Mouse (Mus musculus) kidney, embryonic 16.5 days (tissue): ENCODE data around the gene Shisa7. TPM values are rescaled to one million over a fixed set of nuclear protein-coding genes. Genes with fewer than 3 reads are reported as not detected.
A peak's percentile ranks its signal among the peaks of the same experiment; 100 is the strongest.
"Not testable (repeated sequence)": the region's sequence is repeated elsewhere in the genome, so short reads cannot be mapped to it uniquely, and the experiment has no call there.

Source experiments
- ATAC-seq: fragments of 200-750 bp; cut with Nextera tagmentation; 2 replicates; pipeline ENCODE4 v1.8.0; 2017; ENCODE audit warnings: moderate TSS enrichment; ENCODE audit not compliant: low FRiP score, low TSS enrichment
- H3K27ac ChIP-seq: fragments of 300-500 bp; sonication (generic); 2 replicates; pipeline ENCODE4 v1.5.1; 2014; ENCODE audit warnings: low read length
- H3K27me3 ChIP-seq: fragments of 300-500 bp; sonication (generic); 2 replicates; pipeline ENCODE4 v1.6.1; 2014; ENCODE audit warnings: low read length, control low read depth, mixed read lengths; ENCODE audit not compliant: insufficient read depth
- H3K36me3 ChIP-seq: fragments of 300-500 bp; sonication (generic); 2 replicates; pipeline ENCODE4 v1.6.1; 2014; ENCODE audit warnings: low read length, control low read depth, mixed read lengths; ENCODE audit not compliant: insufficient read depth
- H3K4me1 ChIP-seq: fragments of 300-500 bp; sonication (generic); 2 replicates; pipeline ENCODE4 v1.6.1; 2014; ENCODE audit warnings: low read length, control low read depth, mixed read lengths; ENCODE audit not compliant: insufficient read depth
- H3K4me2 ChIP-seq: fragments of 300-500 bp; sonication (generic); replicated peaks from 2 replicates; pipeline ENCODE4 v1.6.1; 2014; ENCODE audit warnings: low read depth, low read length
- H3K4me3 ChIP-seq: fragments of 300-500 bp; sonication (generic); 2 replicates; pipeline ENCODE4 v1.5.1; 2014; ENCODE audit warnings: mild to moderate bottlenecking, low read length
- H3K9ac ChIP-seq: fragments of 300-500 bp; sonication (generic); replicated peaks from 2 replicates; pipeline ENCODE4 v1.6.1; 2014; ENCODE audit warnings: low read length
- H3K9me3 ChIP-seq: fragments of 300-500 bp; sonication (generic); 2 replicates; pipeline ENCODE4 v1.6.1; 2016; ENCODE audit warnings: low read length, control low read depth
- WGBS: fragments of 180-500 bp; shearing (Covaris S2); extraction: QIAGEN DNeasy Blood & Tissue Kit; methylation state at CpG from one replicate; pipeline ENCODE4 v1.1.7; 2014; 5-methylcytosine and 5-hydroxymethylcytosine counted together
- polyA plus RNA-seq: library from polyadenylated mRNA; unstranded; fragments of >200 nt; fragmentation: Nextera tagmentation; extraction: Ambion mirVana; gene quantifications from 2 replicates; pipeline ENCODE4 v1.2.1, GENCODE M21; 2015

The Shisa7 gene
- polyA plus RNA-seq, 1 experiment from 2014 or later, result 0.84 TPM

GRCm38 (mm10) chr7:4811131-4811530 is 33.4 kb downstream of the Shisa7 start:
- not testable (repeated sequence) for ATAC-seq

GRCm38 (mm10) chr7:4806716-4807115 is 37.8 kb downstream of the Shisa7 start:
- peaks cover 26% of the 10 kb centered on the region for H3K4me1 ChIP-seq
- H3K27ac ChIP-seq, result no peak overlapping the region
- no peaks in the 10 kb centered on the region for H3K27me3 ChIP-seq
- peaks cover 51% of the 10 kb centered on the region for H3K36me3 ChIP-seq
- H3K9me3 ChIP-seq, result no peaks in the 10 kb centered on the region
- no peak for ATAC-seq
- no peak overlapping the region for H3K9ac ChIP-seq
- no peak overlapping the region for H3K4me2 ChIP-seq
- 89% methylated on average over 7 of the region's 7 CpGs for WGBS
- no peak overlapping the region for H3K4me3 ChIP-seq

More at GRCm38 (mm10) chr7:4811131-4811530, 33.4 kb downstream of the Shisa7 start:
- Histone ChIP-seq H3K4me1 (peaks cover 28% of the 10 kb centered on the region), H3K4me2 (peak overlapping the region; percentile 81), H3K9ac (peak overlapping the region; percentile 99), H3K36me3 (peaks cover 38% of the 10 kb centered on the region), H3K4me3 (peak overlapping the region; percentile 100)
- 34% methylated on average over 10 of the region's 10 CpGs for WGBS
- H3K9me3 ChIP-seq, H3K27ac ChIP-seq, H3K27me3 ChIP-seq: not testable (repeated sequence)

- H3K4me1 ChIP-seq, result 0 out of 2 replicates have a peak, but pooled peaks cover 3% of the 10 kb centered on the region
- H3K27ac ChIP-seq, result no peak overlapping the region
- H3K27me3 ChIP-seq, result no peaks in the 10 kb centered on the region
- no peak for ATAC-seq
- peaks cover 29% of the 10 kb centered on the region for H3K36me3 ChIP-seq
- H3K9me3 ChIP-seq, result no peaks in the 10 kb centered on the region
- H3K9ac ChIP-seq, result no peak overlapping the region
- no peak overlapping the region for H3K4me2 ChIP-seq
- H3K4me3 ChIP-seq, result no peak overlapping the region
Measured at GRCm38 (mm10) chr7:4802247-4802646, 42.2 kb downstream of the Shisa7 start.

- WGBS, result 68% methylated on average over 7 of the region's 7 CpGs
- Histone ChIP-seq H3K27me3 (no peaks in the 10 kb centered on the region), H3K9me3 (no peaks in the 10 kb centered on the region), H3K36me3 (peaks cover 37% of the 10 kb centered on the region), H3K4me2 (no peak overlapping the region), H3K4me1 (peaks cover 14% of the 10 kb centered on the region), H3K27ac (no peak overlapping the region), H3K4me3 (0 out of 2 replicates have a peak overlapping the region, but pooled peaks have one; percentile 3), H3K9ac (no peak overlapping the region)
- no peak for ATAC-seq
Measured at GRCm38 (mm10) chr7:4795767-4796433, 48.6 kb downstream of the Shisa7 start.

GRCm38 (mm10) chr7:4794631-4795168 is 49.8 kb downstream of the Shisa7 start:
- Histone ChIP-seq H3K4me2 (peak overlapping the region; percentile 72; the same call in 1 of the 2 replicates), H3K9ac (peak overlapping the region; percentile 89), H3K4me1 (peaks cover 18% of the 10 kb centered on the region), H3K36me3 (peaks cover 37% of the 10 kb centered on the region), H3K9me3 (no peaks in the 10 kb centered on the region), H3K4me3 (peak overlapping the region; percentile 76), H3K27me3 (no peaks in the 10 kb centered on the region), H3K27ac (no peak overlapping the region)
- 84% methylated on average over 3 of the region's 3 CpGs for WGBS
- ATAC-seq, result no peak

GRCm38 (mm10) chr7:4793674-4794073 is 50.8 kb downstream of the Shisa7 start:
- H3K27ac ChIP-seq, result 0 out of 2 replicates have a peak overlapping the region, but pooled peaks have one; percentile 92
- no peak for ATAC-seq
- H3K36me3 ChIP-seq, result peaks cover 37% of the 10 kb centered on the region
- WGBS, result 36% methylated on average over 4 of the region's 4 CpGs
- H3K4me3 ChIP-seq, result peak overlapping the region; percentile 76
- peaks cover 22% of the 10 kb centered on the region for H3K4me1 ChIP-seq
- H3K4me2 ChIP-seq, result peak overlapping the region; percentile 72
- no peaks in the 10 kb centered on the region for H3K27me3 ChIP-seq
- no peaks in the 10 kb centered on the region for H3K9me3 ChIP-seq
- H3K9ac ChIP-seq, result peak overlapping the region; percentile 89

- WGBS, result under 1% methylated on average over 31 of the region's 31 CpGs
- H3K9me3 ChIP-seq, ATAC-seq, H3K27me3 ChIP-seq: not testable (repeated sequence)
- peaks cover 37% of the 10 kb centered on the region for H3K36me3 ChIP-seq
- H3K9ac ChIP-seq, result peak overlapping the region; percentile 89
- H3K4me3 ChIP-seq, result peak overlapping the region; percentile 76
- peak overlapping the region; percentile 92 for H3K27ac ChIP-seq
- H3K4me1 ChIP-seq, result peaks cover 26% of the 10 kb centered on the region
- peak overlapping the region; percentile 72 for H3K4me2 ChIP-seq
Measured at GRCm38 (mm10) chr7:4793248-4793647, 51.2 kb downstream of the Shisa7 start.

- Histone ChIP-seq H3K4me2 (peak within 1 kb of the TSS; percentile 72), H3K4me3 (peak within 1 kb of the TSS; percentile 76), H3K9ac (peak within 1 kb of the TSS; percentile 89), H3K9me3 (no peaks in the 10 kb centered on the region), H3K4me1 (peaks cover 27% of the 10 kb centered on the region), H3K27me3 (no peaks in the 10 kb centered on the region), H3K36me3 (peaks cover 35% of the 10 kb centered on the region), H3K27ac (peak within 1 kb of the TSS; percentile 98)
- peak; percentile 85 for ATAC-seq
- WGBS, result 1% methylated on average over 54 of the region's 54 CpGs
Measured at GRCm38 (mm10) chr7:4792278-4793212, 52.0 kb downstream of the Shisa7 start, which contains the start of gene Rpl28. TSS of gene Rpl28 (plus strand) at chr7:4792874.

- peak within 1 kb of the TSS; percentile 82 for H3K27ac ChIP-seq
- WGBS, result 6% methylated on average over 40 of the region's 40 CpGs
- peak within 1 kb of the TSS; percentile 90 for H3K9ac ChIP-seq
- peak within 1 kb of the TSS; percentile 66 for H3K4me3 ChIP-seq
- peak within 1 kb of the TSS; percentile 93 for H3K4me2 ChIP-seq
- peak; percentile 37 for ATAC-seq
- peaks cover 23% of the 10 kb centered on the region for H3K4me1 ChIP-seq
- H3K9me3 ChIP-seq, result no peaks in the 10 kb centered on the region
- peaks cover 9% of the 10 kb centered on the region for H3K36me3 ChIP-seq
- no peaks in the 10 kb centered on the region for H3K27me3 ChIP-seq
Measured at GRCm38 (mm10) chr7:4789436-4789935, 55.0 kb downstream of the Shisa7 start, which contains the start of gene Tmem238. TSS of gene Tmem238 (minus strand) at chr7:4789656.
